Mouse (Mus musculus): ENCODE measurements around the gene Ces1a.
A peak's percentile ranks its signal among the peaks of the same experiment; 100 is the strongest.

The Ces1a gene

GRCm38 (mm10) chr8:93048092-93048491 lies at the start of gene Ces1a:
Gene Ces1a (minus strand): TSS chr8:93048192.
- no peak for DNase-seq (ENCODE audit: low read depth, low spot score)

DNA sequence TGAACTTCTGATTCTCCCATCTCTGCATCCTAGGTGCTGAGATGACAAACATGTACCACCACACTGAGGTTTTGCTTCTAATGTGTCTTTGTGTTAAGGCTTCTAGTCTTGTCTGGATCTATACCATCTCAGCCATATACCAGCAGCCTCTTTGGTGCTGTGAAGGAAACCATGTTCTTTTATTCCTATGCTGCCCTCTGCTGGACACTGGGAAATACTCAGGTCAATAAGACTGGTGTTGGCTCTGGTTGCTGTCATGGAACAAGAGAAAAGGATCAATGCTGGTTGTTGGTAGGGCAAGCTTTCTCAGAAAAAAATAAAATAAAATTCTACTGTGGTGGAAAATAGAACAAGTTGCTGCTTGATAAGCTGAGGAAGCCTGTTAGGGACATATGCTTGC lies 47.4 kb upstream of the Ces1a start:
- peak; percentile 6 for DNase-seq (ENCODE audit: low read depth, low spot score)

DNA sequence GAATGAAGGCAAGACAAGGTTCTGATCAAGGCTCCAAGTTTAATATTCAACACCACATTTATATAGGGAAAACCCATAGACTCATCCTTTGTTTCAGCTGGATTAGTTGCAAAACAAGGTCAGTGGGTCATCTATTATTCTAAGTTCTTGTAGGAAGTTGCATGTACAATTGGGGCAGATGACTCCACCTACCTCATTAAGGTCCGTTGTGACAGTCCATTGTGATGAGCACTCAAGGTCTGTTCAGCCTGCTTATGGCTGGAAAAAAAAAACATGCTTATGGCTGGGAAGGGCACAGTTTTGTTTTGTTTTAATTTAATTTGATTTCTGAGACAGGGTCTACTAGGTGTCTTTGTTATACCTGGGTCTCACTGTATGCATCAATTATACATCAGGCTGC lies 43.3 kb upstream of the Ces1a start:
- no peak for DNase-seq (ENCODE audit: low read depth, low spot score)

GRCm38 (mm10) chr8:93088686-93089122 lies 40.7 kb upstream of the Ces1a start:
- no peak for DNase-seq (ENCODE audit: low read depth, low spot score)

- no peak for DNase-seq (ENCODE audit: low read depth, low spot score)
Measured at GRCm38 (mm10) chr8:93088193-93088592, 40.2 kb upstream of the Ces1a start.

- no peak for DNase-seq (ENCODE audit: low read depth, low spot score)
Measured at GRCm38 (mm10) chr8:93079887-93080286, 31.9 kb upstream of the Ces1a start, which contains the start of gene Ces1b. Gene Ces1b (minus strand): TSS chr8:93080017.

- no peak for DNase-seq (ENCODE audit: low read depth, low spot score)
Measured at GRCm38 (mm10) chr8:93075251-93075650, 27.3 kb upstream of the Ces1a start.

DNA sequence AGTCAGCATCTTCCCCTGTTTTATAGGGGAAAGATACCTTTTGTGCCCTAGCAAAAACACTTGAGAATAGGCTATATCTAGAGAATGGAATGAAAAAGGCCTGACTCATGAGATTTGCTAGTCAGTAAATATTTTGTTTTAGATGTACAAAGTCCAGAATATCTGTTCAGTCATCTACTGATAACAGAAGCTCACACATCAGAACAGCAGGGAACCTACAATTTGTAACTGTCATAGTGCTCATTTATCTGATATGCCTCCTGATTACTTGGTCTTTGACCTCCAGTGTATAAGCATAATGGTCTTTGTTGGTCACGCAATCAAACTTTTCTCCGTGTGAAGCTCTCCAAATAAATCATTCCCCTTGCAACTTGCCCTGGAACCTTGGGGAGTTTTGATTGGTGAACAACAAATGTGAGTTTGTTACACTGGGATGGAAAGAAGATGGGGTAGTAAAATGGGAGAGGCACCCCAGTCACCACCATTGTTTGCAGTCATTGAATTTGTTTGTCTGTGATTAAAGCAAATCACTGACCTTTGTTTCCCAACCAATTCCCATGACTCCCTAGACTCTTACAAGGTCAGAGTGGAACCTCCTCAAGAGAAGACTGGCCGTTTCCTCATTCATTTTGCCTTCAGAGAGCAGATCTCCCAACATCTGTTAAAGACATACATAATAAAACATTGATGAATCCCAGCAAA lies 15.6 kb upstream of the Ces1a start:
- no peak for DNase-seq (ENCODE audit: low read depth, low spot score)

DNA sequence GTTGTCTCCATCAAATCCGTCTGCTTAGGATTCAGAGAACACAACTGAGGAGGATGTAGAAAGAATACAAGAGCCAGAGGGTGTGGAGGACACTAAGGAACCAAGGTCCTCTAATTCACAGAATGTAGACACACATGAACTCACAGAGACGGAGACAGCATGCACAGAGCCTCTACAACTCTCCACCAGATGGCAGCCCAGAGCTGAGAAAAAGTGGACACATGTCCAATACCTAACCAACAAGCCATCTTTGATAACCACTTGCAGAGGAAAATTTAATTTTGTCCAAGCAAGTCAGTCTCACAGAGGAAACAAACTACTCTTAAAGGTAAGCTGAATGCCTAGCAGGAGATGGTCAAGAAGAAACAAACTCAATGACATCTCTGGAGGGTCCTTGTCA lies 11.2 kb upstream of the Ces1a start:
- DNase-seq (ENCODE audit: low read depth, low spot score): peak; percentile 64

DNA sequence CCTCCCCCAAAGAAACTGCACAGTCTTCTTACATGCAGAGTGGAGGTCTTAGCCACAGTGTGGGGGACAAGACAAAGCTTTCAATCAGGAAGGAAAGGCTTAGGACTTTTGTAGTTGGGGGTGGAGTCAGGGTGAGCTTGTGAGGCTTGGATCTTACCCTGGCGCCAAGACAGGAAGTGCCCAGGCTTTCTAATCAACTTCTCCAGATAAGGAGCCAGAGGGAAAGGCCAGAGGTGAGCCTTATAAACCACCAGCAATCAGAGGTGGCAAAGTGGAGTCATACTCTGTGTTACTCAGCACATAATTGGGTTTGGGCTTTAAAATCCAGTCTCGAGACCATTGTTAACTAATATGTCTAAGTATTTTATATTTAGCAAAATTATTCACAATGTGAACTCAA lies 7.2 kb upstream of the Ces1a start:
- DNase-seq (ENCODE audit: low read depth, low spot score): no peak

DNA sequence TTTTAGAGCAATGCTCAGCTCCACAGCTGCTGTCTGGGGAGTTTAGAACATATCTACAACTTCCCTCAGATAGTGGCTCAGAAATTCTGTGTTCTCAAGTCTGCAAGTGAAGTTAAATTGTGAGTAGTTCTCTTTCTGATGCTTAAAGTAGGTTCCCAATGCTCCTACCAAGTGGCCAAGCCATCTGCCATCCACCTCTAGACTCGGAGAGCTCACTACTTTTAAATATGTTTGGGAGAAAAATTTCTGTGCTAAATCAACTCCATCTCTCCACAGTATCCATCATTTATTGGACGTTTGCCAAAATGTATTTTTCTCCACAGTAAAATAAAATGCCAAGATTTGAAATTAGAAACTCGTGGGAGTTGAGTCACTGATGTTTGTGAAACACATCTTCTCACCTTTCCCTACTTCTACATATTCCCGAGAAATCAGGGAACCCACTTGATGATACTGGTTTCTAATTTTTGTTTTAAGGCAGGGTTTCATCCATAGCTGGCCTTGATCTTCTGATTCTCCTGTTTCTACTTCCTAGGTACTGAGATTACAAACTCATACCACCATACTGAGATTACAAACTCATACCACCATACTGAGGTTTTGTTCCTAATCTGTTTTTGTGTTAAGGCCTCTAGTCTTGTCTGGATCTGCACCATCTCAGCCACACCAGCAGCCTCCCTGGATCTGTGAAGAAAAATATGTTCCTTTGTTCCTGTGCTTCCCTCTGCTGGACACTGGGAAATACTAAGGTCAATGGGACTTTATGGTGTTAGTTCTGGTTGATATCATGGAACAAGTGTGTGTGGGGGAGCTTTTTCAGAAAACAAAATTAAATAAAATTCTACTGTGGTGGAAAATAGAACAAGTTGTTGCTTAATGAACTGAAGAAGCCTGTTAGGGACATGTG lies 771 bp upstream of the Ces1a start:
- DNase-seq (ENCODE audit: low read depth, low spot score): no peak

DNA sequence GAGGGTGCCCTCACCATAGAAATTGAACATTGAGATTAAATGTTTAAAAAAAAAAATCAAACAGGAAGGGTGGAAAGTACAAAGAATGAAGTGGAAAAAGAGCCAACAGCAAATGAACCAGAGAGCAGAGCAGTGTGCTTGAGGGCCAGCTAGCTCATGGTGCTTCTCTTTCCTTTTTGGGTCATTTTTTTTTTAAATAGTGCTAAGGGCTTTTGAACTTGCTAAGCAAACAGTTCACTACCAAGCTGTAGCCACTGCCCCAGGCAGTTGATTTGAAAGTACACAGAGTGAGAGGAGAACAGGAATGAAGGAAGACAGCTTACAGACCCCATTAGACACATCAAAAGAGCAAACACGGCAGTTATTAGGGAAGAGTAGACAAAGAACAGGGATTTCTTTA lies 4.9 kb downstream of the Ces1a start:
- no peak for DNase-seq (ENCODE audit: low read depth, low spot score)

GRCm38 (mm10) chr8:93040776-93041567 lies 7.0 kb downstream of the Ces1a start:
- no peak for DNase-seq (ENCODE audit: low read depth, low spot score)

DNA sequence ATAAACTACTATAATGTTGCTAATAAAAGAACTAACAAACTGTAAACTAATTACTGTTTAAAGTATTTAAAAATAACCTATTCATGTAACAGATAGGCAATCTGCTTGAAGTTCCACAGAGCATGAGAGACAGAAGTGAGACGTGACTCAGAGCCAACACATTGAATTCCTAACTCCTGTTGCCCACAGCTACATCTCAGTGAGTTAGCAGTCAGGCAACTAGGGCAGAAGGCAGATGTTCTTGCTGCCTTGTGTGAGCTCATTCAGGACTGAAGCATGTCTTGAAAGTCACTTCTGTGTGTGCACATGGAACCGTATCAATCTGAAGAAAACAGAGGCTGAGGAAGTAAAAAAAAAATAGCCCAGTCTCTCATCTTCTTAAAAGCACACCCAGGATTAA lies 7.7 kb downstream of the Ces1a start:
- no peak for DNase-seq (ENCODE audit: low read depth, low spot score)

DNA sequence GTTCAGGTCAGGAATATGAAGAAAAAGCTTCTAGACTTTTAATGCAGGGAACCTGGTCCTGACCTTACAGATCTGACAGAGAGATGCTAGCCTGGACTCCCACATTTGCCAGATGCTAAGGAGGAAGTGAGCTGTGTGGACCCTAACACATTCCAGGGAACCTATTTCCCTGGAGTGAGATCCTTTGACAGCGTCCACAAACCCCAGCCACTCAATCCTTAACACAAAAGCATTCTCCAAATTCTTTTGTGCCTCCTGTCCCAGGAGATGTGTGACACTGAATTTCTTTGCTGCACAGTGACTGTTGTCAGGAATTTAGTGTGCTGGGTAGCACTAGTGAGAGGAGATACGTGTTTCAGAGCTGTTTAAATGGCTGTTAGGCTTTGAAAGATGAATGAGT lies 9.2 kb downstream of the Ces1a start:
- DNase-seq (ENCODE audit: low read depth, low spot score): peak; percentile 54

GRCm38 (mm10) chr8:93030664-93031063 lies 17.3 kb downstream of the Ces1a start:
- DNase-seq (ENCODE audit: low read depth, low spot score): no peak

- no peak for DNase-seq (ENCODE audit: low read depth, low spot score)
Measured at GRCm38 (mm10) chr8:93021738-93022137, 26.3 kb downstream of the Ces1a start.

DNA sequence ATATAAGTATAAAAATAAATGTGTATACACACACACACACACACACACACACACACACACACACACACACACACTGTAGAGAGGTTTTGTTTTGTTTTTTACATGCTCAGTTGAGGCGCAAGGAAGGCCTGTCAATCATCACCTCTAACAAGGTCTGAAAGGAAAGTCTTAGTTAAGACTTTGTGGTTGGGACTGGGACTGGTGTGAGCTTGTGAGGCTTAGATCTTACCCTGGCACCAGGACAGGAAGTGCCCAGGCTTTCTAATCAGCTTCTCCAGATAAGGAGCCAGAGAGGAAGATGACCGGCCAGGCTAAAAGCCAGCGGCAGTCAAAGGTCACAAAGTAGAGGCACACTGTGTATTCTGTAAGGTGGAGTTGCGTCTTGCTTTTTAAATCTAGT lies 33.7 kb downstream of the Ces1a start:
- no peak for DNase-seq (ENCODE audit: low read depth, low spot score)

GRCm38 (mm10) chr8:93012226-93012625 lies 35.8 kb downstream of the Ces1a start:
- DNase-seq (ENCODE audit: low read depth, low spot score): no peak

- peak; percentile 75 for DNase-seq (ENCODE audit: low read depth, low spot score)
Measured at GRCm38 (mm10) chr8:93011439-93011838, 36.6 kb downstream of the Ces1a start.

DNA sequence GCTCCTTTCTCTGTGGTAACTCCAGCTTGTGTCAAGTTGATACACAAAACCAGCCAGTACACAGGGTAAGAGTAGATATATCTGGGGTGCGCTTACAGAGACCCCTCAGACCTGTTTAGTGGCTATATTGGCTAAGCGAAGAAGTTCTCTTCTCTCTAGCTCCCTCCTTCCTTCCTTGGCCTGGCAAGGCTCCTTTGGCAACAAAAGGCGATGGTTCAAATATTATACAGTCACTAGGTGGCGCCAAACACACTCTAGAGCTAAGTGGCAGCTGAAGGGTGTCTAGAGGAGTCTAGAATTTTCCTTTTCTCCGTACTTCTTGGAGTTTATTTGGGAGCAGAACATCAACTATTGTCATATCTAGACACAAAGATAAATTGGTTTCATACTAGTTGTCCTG lies 37.7 kb downstream of the Ces1a start:
- peak; percentile 66 for DNase-seq (ENCODE audit: low read depth, low spot score)

GRCm38 (mm10) chr8:92998600-92998999 lies 49.4 kb downstream of the Ces1a start:
- DNase-seq (ENCODE audit: low read depth, low spot score): peak; percentile 75

All from mesoderm, embryonic 11.5 days (tissue).